Mouse (Mus musculus): ENCODE results near the gene Vmn1r20.
"Not testable (repeated sequence)": the region's sequence is repeated elsewhere in the genome, so short reads cannot be mapped to it uniquely, and the experiment has no call there.

Gene Vmn1r20

GRCm38 (mm10) chr6:57428630-57429029 lies at the start of gene Vmn1r20:
Gene Vmn1r20, plus strand, starts transcription at chr6:57428930.
- no peak for DNase-seq (ENCODE audit: low spot score in 2 of 2)

GRCm38 (mm10) chr6:57395683-57396082 lies 33.0 kb upstream of the Vmn1r20 start, which contains the start of gene Vmn1r18:
Gene Vmn1r18, minus strand, starts transcription at chr6:57395783.
- no peak for DNase-seq (ENCODE audit: low spot score in 2 of 2)

GRCm38 (mm10) chr6:57403480-57403879 lies 25.2 kb upstream of the Vmn1r20 start, which contains the start of gene Vmn1r19:
Gene Vmn1r19, plus strand, starts transcription at chr6:57403780.
- DNase-seq (ENCODE audit: low spot score in 2 of 2), result not testable (repeated sequence)

- DNase-seq (ENCODE audit: low spot score in 2 of 2), result no peak
Measured at GRCm38 (mm10) chr6:57431196-57431595, 2.5 kb downstream of the Vmn1r20 start.

- DNase-seq (ENCODE audit: low spot score in 2 of 2), result not testable (repeated sequence)
Measured at GRCm38 (mm10) chr6:57468161-57468560, 39.4 kb downstream of the Vmn1r20 start.

All from natural killer cell, adult 2 months (primary cell).